Mouse (Mus musculus) liver, embryonic 14.5 days (tissue): ENCODE measurements around the gene Bcar3. TPM values are rescaled to one million over a fixed set of nuclear protein-coding genes. Genes with fewer than 3 reads are reported as not detected.

Experiments
- ATAC-seq: fragments of 200-750 bp; cut with Nextera tagmentation; 2 replicates; pipeline ENCODE4 v1.8.0; 2017; ENCODE audit warnings: moderate number of reproducible peaks, mild to moderate bottlenecking, moderate library complexity; ENCODE audit not compliant: insufficient read depth
- DNase-seq, 3 experiments: peaks; one replicate each; pipeline ENCODE4 v3.0.0-alpha.2; 2012 to 2013; ENCODE audit warnings: low read depth in 3 of 3, low spot score in 3 of 3
- H3K27ac ChIP-seq: fragments of 300-500 bp; sonication (generic); 2 replicates; pipeline ENCODE4 v1.5.1; 2014; ENCODE audit warnings: moderate library complexity, mild to moderate bottlenecking, control low read depth, inconsistent platforms
- H3K27me3 ChIP-seq: fragments of 300-500 bp; sonication (generic); 2 replicates; pipeline ENCODE4 v1.6.1; 2014; ENCODE audit warnings: mild to moderate bottlenecking, low read length, moderate library complexity; ENCODE audit not compliant: control insufficient read depth, insufficient read depth
- H3K36me3 ChIP-seq: fragments of 300-500 bp; sonication (generic); replicated peaks from 2 replicates; pipeline ENCODE4 v1.6.1; 2014; ENCODE audit warnings: low read depth; ENCODE audit not compliant: control insufficient read depth, insufficient read depth
- H3K4me1 ChIP-seq, 2 experiments: fragments of 200-500 bp in 1 of 2; fragments of 300-500 bp in 1 of 2; sonication (generic) in 1 of 2; replicated peaks; 2 replicates each; pipeline ENCODE4 v1.6.1; 2012 to 2014; ENCODE audit warnings: antibody characterized with exemption in 1 of 2, inconsistent platforms in 1 of 2, low read length in 1 of 2; ENCODE audit not compliant: control insufficient read depth in 2 of 2, insufficient read depth in 2 of 2
- H3K4me2 ChIP-seq: fragments of 300-500 bp; sonication (generic); 2 replicates; pipeline ENCODE4 v1.6.1; 2014; ENCODE audit warnings: low read depth, mild to moderate bottlenecking, control low read depth, moderate library complexity
- H3K4me3 ChIP-seq, 2 experiments: fragments of 200-500 bp in 1 of 2; fragments of 300-500 bp in 1 of 2; sonication (generic) in 1 of 2; 2 replicates each; pipeline ENCODE4 v1.5.1; 2012 to 2014; ENCODE audit warnings: low read depth in 2 of 2, low read length in 2 of 2, mild to moderate bottlenecking in 2 of 2, control low read depth in 1 of 2, inconsistent platforms in 1 of 2, moderate library complexity in 1 of 2; ENCODE audit not compliant: insufficient read depth in 1 of 2
- H3K9ac ChIP-seq: fragments of 300-500 bp; sonication (generic); replicated peaks from 2 replicates; pipeline ENCODE4 v1.6.1; 2014; ENCODE audit warnings: mild to moderate bottlenecking, control low read depth, moderate library complexity
- H3K9me3 ChIP-seq: fragments of 300-500 bp; sonication (generic); 2 replicates; pipeline ENCODE4 v1.6.1; 2016; ENCODE audit warnings: low read length, mixed read lengths; ENCODE audit not compliant: control insufficient read depth
- CTCF ChIP-seq: IDR thresholded peaks from 2 replicates; pipeline ENCODE4 v1.5.1; 2016; ENCODE audit warnings: antibody characterized with exemption, low read depth, control low read depth
- EP300 ChIP-seq: IDR thresholded peaks from 2 replicates; pipeline ENCODE4 v1.6.1; 2016; ENCODE audit warnings: antibody characterized with exemption, low read depth
- WGBS: fragments of 180-500 bp; shearing (Covaris S2); extraction: QIAGEN DNeasy Blood & Tissue Kit; methylation state at CpG from one replicate; pipeline ENCODE4 v1.1.7; 2014; ENCODE audit not compliant: insufficient replicate concordance; 5-methylcytosine and 5-hydroxymethylcytosine counted together
- polyA plus RNA-seq, 2 experiments: library from polyadenylated mRNA; depleted of rRNA in 1 of 2; stranded (reverse) in 1 of 2; unstranded in 1 of 2; fragments of >200 nt; fragmentation: Nextera tagmentation in 1 of 2; extraction: Ambion mirVana in 1 of 2; gene quantifications; 2 replicates each; pipeline versions ENCODE4 v1.2.1 to v1.2.3; 2012 to 2014

Bcar3 gene
- polyA plus RNA-seq, 2 experiments, result 3.1 to 3.5 TPM

DNA sequence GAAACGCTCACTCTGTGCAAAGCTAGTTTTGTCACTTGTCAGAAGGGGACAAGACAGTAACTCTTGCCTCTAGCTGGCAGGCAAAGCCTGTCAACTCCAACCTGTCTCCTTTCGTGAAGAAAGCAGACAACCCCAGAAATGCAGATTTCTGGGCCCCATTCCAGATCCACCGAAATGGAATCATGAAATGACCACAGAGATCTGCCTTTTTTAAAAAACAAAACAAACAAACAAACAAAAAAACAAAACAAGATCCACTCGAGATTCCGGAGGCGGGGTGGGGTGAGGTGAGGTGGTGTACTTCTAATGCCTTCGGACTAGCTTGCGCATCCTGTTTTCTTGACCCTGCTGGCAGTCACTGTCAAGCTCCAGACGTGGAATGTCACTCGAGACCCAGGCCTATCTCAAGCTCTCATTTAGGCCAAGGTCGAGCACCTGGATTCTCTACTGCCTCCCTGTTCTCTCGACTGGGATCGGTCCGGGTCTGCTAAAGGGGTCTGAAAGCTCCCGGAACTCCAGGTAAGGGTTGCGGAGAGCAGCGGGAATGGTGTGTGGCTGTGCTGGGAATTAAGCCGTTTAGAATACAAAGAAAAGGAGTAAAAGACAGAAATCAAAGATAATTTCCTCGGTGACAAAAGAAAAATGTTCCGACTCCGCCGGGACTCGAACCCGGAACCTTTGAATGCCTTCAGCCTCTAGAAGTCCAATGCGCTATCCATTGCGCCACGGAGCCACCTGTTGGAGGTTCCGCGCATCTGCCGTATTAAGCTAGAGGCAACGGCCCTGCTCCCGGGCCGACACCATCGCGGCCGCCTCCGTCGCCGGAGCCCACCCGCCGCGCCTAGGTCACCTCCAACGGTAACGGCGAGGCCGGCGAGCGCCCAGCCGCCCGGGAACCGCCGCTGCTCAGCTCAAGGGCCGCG lies 1.4 kb upstream of the Bcar3 start:
- Histone ChIP-seq H3K27ac (no peak overlapping the region), H3K9ac (peak overlapping the region; percentile 82), H3K4me1 (peaks cover 0 to 15% of the 10 kb centered on the region in 2 experiments; a peak in 2 of 4 replicates), H3K36me3 (no peaks in the 10 kb centered on the region), H3K9me3 (no peaks in the 10 kb centered on the region), H3K4me3 (peak overlapping the region; percentile 79 to 86), H3K27me3 (no peaks in the 10 kb centered on the region; the same call in 1 of the 2 replicates), H3K4me2 (peak overlapping the region; percentile 92)
- WGBS, result 9% methylated on average over 47 of the region's 54 CpGs
- ATAC-seq (peak; percentile 88), DNase-seq (peak; percentile 69 to 75 (median 71))
- TF ChIP-seq EP300, result no peak
- peak; percentile 42; the same call in 1 of the 2 replicates for TF ChIP-seq CTCF

GRCm38 (mm10) chr3:122293223-122293953 lies 548 bp upstream of the Bcar3 start:
- peak in 2 of 3 experiments; percentile 41 to 46 for DNase-seq
- WGBS, result under 1% methylated on average over 98 of the region's 105 CpGs
- peaks cover 0 to 15% of the 10 kb centered on the region in 2 experiments; a peak in 2 of 4 replicates for H3K4me1 ChIP-seq
- H3K4me3 ChIP-seq, result peak overlapping the region; percentile 79 to 86
- H3K27ac ChIP-seq, result no peak overlapping the region
- peak; percentile 89 for ATAC-seq
- H3K9me3 ChIP-seq, result no peaks in the 10 kb centered on the region
- no peaks in the 10 kb centered on the region for H3K36me3 ChIP-seq
- peak overlapping the region; percentile 82 for H3K9ac ChIP-seq
- H3K27me3 ChIP-seq, result no peaks in the 10 kb centered on the region; the same call in 1 of the 2 replicates
- H3K4me2 ChIP-seq, result peak overlapping the region; percentile 92
- TF ChIP-seq CTCF (no peak), EP300 (no peak)

GRCm38 (mm10) chr3:122295511-122295910 lies 1.6 kb downstream of the Bcar3 start:
- DNase-seq (peak; percentile 31 to 61 (median 48)), ATAC-seq (peak; percentile 25; the same call in 1 of the 2 replicates)
- Histone ChIP-seq H3K4me1 (peaks cover 0 to 12% of the 10 kb centered on the region in 2 experiments; a peak in 2 of 4 replicates), H3K27ac (no peak overlapping the region), H3K27me3 (no peaks in the 10 kb centered on the region; the same call in 1 of the 2 replicates), H3K36me3 (no peaks in the 10 kb centered on the region), H3K9me3 (no peaks in the 10 kb centered on the region), H3K9ac (no peak overlapping the region), H3K4me2 (no peak overlapping the region), H3K4me3 (no peak overlapping the region)
- TF ChIP-seq EP300 (no peak), CTCF (peak; percentile 85)
- WGBS, result 3% methylated on average over 5 of the region's 5 CpGs

DNA sequence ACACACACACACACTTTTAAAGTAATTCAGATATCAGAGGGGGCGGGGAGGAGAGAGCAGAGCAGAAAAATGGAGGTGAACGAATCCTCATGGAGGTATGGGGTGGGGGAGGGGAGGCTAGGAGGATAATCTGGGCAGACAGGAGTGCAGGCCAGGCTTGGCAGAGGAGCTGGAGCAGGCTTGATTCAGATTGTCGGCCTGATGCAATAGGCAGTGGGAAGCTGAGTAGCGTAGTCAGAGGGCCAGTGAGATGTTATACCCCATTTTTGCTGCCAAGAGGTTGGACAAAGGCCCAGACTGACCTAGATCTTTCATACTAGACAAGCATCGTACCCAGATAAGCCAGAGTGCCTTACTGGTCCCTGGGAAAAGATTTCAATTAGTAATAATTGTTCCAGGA lies 3.0 kb downstream of the Bcar3 start:
- ATAC-seq (no peak), DNase-seq (no peak)
- 66% methylated on average over 5 of the region's 5 CpGs for WGBS
- no peaks in the 10 kb centered on the region for H3K9me3 ChIP-seq
- H3K27ac ChIP-seq, result no peak overlapping the region
- H3K27me3 ChIP-seq, result no peaks in the 10 kb centered on the region; the same call in 1 of the 2 replicates
- peaks cover 0 to 11% of the 10 kb centered on the region in 2 experiments; a peak in 2 of 4 replicates for H3K4me1 ChIP-seq
- no peak overlapping the region for H3K4me2 ChIP-seq
- H3K9ac ChIP-seq, result no peak overlapping the region
- no peaks in the 10 kb centered on the region for H3K36me3 ChIP-seq
- H3K4me3 ChIP-seq, result no peak overlapping the region
- TF ChIP-seq CTCF, result no peak
- no peak for TF ChIP-seq EP300
